Mouse (Mus musculus) spleen, adult 2 months (tissue): ENCODE data around the gene Rps6ka4.

ENCODE experiments used
- CTCF ChIP-seq: fragments of 200-500 bp; IDR thresholded peaks from 2 replicates; pipeline ENCODE4 v1.5.1; 2011; ENCODE audit warnings: mild to moderate bottlenecking, inconsistent platforms; ENCODE audit not compliant: insufficient read depth, insufficient read length, insufficient replicate concordance; ENCODE audit errors: extremely low read depth
- POLR2A ChIP-seq: fragments of 200-500 bp; IDR thresholded peaks from 2 replicates; pipeline ENCODE4 v1.6.1; 2011; ENCODE audit warnings: low read depth, low read length, inconsistent platforms

- TF ChIP-seq CTCF (no peak), POLR2A (no peak)
These were observed 21.2 kb downstream of the Rps6ka4 start for GRCm38 (mm10) chr19:6819143-6819827.
